Mouse (Mus musculus) lung, postnatal 14 days (tissue): ENCODE results near the gene Rgs4.
A peak's percentile ranks its signal among the peaks of the same experiment; 100 is the strongest.

Source experiments
- DNase-seq: peaks from one replicate; pipeline ENCODE4 v3.0.0; 2021

Gene Rgs4

GRCm38 (mm10) chr1:169747473-169747872 lies at the start of gene Rgs4:
Gene Rgs4, minus strand, starts transcription at chr1:169747642.
- peak; percentile 48 for DNase-seq

- DNase-seq: no peak
Observed at GRCm38 (mm10) chr1:169792437-169792836, 45.0 kb upstream of the Rgs4 start.

- no peak for DNase-seq
Observed at GRCm38 (mm10) chr1:169785981-169786380, 38.5 kb upstream of the Rgs4 start.

GRCm38 (mm10) chr1:169776566-169776965 lies 29.1 kb upstream of the Rgs4 start:
- no peak for DNase-seq

DNA sequence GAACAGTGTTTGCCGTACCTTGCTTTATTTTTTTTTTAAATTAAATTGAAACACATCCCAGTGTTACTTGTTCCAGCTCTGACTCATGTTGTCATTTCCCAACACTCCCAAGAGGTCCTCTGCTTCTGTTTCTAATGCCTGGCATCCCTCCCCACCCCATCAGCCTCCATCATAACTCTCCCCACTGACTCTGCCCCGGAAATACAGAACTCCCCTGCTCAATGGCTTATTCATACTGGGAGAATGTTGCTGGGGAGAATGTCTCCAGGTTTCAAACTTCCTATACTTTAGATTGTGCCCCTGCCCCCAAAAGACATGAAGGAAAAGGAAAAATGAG lies 17.1 kb upstream of the Rgs4 start:
- no peak for DNase-seq

DNA sequence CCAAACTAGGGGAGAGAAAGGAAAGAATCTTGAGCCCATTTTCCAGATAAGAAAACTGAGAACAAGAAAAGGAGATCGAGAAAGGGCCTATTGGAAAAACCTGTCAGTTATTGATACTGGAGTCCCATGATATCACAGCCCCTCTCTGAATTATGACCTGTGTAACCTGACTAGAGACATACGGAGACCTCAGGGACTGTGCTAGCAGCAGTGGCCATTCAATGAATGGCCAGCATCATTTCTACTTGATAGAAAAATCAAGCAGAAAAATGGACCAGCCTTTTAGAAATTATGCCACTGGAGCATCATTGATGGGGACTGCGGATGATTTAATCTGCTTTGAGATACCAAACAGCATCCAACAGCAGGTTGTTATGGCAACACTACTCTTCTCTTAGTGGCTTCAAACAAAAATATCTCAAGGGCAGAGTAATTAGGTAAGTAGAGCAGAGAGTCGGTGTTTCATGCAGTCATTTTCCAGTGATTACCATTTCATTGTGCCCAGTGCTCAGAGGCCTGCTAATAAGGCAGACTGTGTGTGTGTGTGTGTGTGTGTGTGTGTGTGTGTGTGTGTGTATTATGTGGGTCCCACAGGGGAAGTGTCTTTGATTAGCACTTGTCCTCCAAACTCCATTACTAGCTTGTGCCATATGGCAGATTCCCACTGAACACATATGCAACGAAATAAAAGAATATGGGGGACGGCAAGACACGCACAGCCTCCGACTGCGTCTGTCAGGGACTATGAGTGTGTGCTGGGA lies 16.6 kb upstream of the Rgs4 start:
- DNase-seq: no peak

- no peak for DNase-seq
Observed at GRCm38 (mm10) chr1:169762524-169762923, 15.1 kb upstream of the Rgs4 start.

- DNase-seq: no peak
Observed at GRCm38 (mm10) chr1:169756532-169756931, 9.1 kb upstream of the Rgs4 start.

DNA sequence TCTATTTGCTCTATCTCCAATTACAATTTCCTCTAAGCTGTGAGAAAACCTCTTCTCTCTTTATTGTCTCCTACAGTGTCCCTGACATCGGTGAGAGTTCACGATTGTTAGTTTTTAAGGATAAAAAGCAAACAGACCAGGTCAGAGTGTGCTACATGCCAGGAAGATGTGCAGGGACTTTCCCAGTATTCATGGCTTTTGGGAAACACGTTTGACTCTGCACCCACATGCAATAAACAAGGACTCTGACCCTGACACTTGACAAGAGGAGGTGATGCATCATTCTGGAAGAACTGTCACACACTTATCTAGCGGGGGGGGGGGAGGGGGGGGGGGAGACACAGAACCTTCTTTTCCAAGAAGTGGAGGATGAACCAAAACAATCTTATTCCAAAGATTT lies 5.0 kb upstream of the Rgs4 start:
- no peak for DNase-seq

DNA sequence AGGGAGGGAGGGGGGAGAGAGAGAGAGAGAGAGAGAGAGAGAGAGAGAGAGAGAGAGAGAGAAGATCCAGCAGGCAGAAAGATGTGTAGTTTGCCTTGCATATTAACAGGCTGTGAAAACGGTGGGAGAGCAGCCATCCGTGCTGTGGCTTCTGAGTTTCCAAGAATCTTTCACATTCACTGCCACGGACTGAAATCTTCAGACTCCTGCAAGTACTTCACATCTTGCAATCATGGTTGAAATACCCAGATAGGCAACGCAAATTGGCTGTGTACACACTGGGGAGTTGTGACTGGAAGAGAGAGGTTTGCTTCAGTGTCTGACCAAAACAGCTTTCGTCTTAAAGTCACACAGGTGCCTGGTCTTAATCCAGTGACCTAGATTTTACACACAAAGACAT lies 997 bp upstream of the Rgs4 start:
- DNase-seq: no peak

GRCm38 (mm10) chr1:169747902-169748301 lies 460 bp upstream of the Rgs4 start:
- DNase-seq: no peak

GRCm38 (mm10) chr1:169741147-169741546 lies 6.3 kb downstream of the Rgs4 start:
- no peak for DNase-seq

DNA sequence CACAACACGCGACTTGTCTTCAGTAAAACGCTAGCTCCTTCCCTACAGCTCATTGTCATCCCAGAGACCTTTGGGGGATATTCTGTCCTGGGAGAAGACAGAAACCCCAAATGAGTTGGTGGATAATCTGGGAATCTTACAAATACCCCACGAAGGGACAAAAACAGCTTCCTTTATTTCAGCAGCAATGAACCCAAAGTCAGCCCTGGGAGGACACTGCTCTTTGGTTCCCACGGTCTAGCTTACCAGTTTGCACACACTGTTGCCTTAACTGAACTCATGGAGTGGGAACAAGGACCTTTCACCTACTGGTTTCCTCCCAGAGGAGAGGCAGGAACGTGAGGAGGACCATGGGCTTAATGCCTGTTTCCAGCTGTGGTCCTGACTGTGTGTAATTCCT lies 10.2 kb downstream of the Rgs4 start:
- peak; percentile 1 for DNase-seq

DNA sequence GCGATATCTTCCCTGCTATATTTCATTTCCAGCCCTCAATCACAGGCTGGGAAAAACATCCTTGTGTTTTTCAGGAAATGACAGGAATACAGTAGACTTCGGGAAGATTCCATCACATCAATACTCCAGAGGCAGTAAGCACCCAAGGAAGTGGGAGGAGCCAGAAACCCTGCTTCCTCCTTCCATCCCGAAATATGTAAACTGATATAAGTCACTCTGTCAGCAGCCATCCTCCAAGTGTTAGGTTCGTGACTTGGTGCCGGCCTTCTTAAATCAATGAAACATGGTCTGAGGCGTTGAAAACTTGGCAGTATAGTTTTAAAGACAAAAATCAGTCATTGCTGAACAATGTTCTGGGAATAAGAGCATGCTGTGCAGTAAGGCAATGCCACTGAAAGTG lies 11.3 kb downstream of the Rgs4 start:
- peak; percentile 8 for DNase-seq

GRCm38 (mm10) chr1:169730599-169731100 lies 16.8 kb downstream of the Rgs4 start:
- DNase-seq: no peak

GRCm38 (mm10) chr1:169726319-169726718 lies 21.1 kb downstream of the Rgs4 start:
- no peak for DNase-seq

DNA sequence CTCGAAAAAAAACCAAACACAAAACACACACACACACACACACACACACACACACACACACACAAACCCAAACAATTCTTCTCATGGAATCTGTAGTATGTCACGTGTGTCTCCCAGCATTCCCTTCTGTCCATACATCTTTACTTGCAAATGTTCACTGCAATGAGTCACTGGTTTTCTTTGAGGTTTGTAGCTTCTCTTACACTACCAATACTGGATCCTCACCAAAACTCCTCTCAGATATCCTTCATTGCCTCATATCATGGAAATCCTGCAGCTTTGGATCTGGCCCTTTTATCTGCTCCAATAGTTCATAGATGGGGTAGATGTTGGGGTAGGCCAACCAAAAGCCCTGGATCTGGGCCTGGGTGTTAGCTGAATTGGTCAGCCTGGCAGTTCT lies 25.6 kb downstream of the Rgs4 start:
- DNase-seq: no peak

GRCm38 (mm10) chr1:169704395-169705087 lies 42.9 kb downstream of the Rgs4 start:
- peak; percentile 14 for DNase-seq

- no peak for DNase-seq
Observed at GRCm38 (mm10) chr1:169699184-169699583, 48.3 kb downstream of the Rgs4 start.

GRCm38 (mm10) chr1:169697236-169697635 lies 50.2 kb downstream of the Rgs4 start:
- DNase-seq: no peak

GRCm38 (mm10) chr1:169695356-169695755 lies 52.1 kb downstream of the Rgs4 start:
- no peak for DNase-seq

- DNase-seq: no peak
Observed at GRCm38 (mm10) chr1:169693537-169693936, 53.9 kb downstream of the Rgs4 start.

- DNase-seq: no peak
Observed at GRCm38 (mm10) chr1:169693040-169693439, 54.4 kb downstream of the Rgs4 start.
